Mouse (Mus musculus) cortical plate, adult 2 months (tissue): ENCODE measurements at regions not wholly inside any gene's neighbourhood (a gene's known extent, or its start where the extent isn't known, plus 50 kb on each side); places are given as distances from the start of the nearest gene placed in this dataset.

Experiments
- H3K27ac ChIP-seq: fragments of 200-500 bp; 2 replicates; pipeline ENCODE4 v1.5.1; 2012; ENCODE audit warnings: low read length, control low read depth, inconsistent platforms; ENCODE audit not compliant: insufficient read depth
- H3K4me1 ChIP-seq: fragments of 200-500 bp; 2 replicates; pipeline ENCODE4 v1.6.1; 2011; ENCODE audit warnings: low read length; ENCODE audit not compliant: control insufficient read depth, insufficient read depth
- H3K4me3 ChIP-seq: fragments of 200-500 bp; 2 replicates; pipeline ENCODE4 v1.5.1; 2011; ENCODE audit warnings: mild to moderate bottlenecking, low read length, control low read depth; ENCODE audit not compliant: insufficient read depth
- CTCF ChIP-seq: fragments of 200-500 bp; IDR thresholded peaks from 2 replicates; pipeline ENCODE4 v1.5.1; 2011; ENCODE audit warnings: mild to moderate bottlenecking, control low read depth, low read length; ENCODE audit not compliant: insufficient read depth; ENCODE audit errors: extremely low read depth
- POLR2A ChIP-seq: fragments of 200-500 bp; IDR thresholded peaks from 2 replicates; pipeline ENCODE4 v1.6.1; 2011; ENCODE audit warnings: mild to moderate bottlenecking, low read length, control low read depth; ENCODE audit not compliant: insufficient read depth; ENCODE audit errors: extremely low read depth

DNA sequence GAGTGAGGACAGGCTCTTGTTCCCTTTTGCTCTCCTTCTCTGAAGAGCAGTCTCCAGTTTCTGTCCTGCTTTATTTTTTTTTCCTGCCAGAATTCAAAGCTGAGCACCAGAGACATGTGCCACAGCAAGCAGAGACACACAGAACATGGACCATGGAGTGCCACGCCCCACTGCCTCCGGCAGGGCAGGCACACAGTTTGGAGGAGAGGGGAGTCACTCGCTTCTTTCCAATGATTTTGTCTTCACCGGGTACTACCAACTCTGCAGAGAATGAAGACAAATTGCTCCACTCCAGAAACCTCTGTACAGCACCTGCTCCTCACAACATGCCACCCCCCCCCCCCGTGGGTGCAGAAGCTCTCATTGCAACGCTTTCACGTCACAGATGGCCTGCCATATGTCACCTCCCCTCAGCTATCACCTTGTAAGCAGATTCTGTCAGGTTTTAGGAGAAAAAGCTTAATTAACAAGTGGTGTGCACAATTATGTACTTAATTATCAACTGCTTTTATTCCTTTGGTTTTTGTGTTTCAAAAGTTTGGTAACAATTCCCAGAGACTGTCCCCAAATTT is 110.6 kb upstream of the Lemd2 start:
- H3K4me1 ChIP-seq: no peaks in the 10 kb centered on the region
- H3K4me3 ChIP-seq: no peak overlapping the region

DNA sequence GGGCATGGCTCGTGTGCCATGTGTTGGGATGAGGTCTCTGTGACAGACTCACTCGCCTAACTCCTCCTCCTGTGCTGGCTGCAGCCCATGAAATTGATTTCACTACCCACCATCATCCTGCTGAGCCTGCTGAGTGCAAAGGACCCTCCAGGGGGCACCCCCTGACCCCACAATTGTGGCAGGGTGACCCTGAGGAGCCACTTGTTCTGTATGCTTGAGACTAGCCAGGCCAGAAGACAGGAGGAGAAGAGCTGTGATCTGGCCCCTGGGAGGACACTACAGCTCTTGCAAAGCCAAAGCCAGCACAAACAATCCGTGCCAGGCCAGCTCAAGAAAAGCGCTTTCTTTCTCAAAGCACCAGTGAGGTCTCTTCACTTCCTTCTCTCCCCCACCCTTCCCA is 104.7 kb upstream of the Lemd2 start:
- Histone ChIP-seq H3K4me3 (no peak overlapping the region), H3K27ac (no peak overlapping the region), H3K4me1 (no peaks in the 10 kb centered on the region)
- TF ChIP-seq POLR2A (no peak), CTCF (no peak)

More for the DNA sequence above, 110.6 kb upstream of the Lemd2 start:
- no peak overlapping the region for H3K27ac ChIP-seq
- TF ChIP-seq CTCF (no peak), POLR2A (no peak)

DNA sequence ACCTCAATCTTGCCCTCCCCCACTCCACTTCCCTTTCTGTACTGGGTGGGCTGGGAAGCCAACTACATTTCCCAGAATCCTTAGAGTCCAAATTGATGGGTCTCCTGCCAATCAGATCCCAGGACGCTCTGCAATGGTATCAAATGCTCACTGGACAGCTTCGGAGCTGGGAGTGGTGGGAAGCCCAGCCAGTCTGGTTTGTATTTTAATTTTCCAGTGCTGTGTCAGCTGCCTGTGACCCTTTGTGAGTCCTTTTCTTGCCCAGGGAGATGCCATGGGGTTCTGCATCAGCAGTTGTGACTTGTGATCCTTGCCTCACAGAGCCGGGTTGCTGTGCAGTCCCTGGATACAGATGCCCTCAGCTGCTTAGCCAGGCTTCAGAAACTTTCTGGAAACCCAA is 100.6 kb upstream of the Lemd2 start:
- Histone ChIP-seq H3K4me1 (no peaks in the 10 kb centered on the region), H3K27ac (no peak overlapping the region), H3K4me3 (no peak overlapping the region)
- TF ChIP-seq CTCF (no peak), POLR2A (no peak)

DNA sequence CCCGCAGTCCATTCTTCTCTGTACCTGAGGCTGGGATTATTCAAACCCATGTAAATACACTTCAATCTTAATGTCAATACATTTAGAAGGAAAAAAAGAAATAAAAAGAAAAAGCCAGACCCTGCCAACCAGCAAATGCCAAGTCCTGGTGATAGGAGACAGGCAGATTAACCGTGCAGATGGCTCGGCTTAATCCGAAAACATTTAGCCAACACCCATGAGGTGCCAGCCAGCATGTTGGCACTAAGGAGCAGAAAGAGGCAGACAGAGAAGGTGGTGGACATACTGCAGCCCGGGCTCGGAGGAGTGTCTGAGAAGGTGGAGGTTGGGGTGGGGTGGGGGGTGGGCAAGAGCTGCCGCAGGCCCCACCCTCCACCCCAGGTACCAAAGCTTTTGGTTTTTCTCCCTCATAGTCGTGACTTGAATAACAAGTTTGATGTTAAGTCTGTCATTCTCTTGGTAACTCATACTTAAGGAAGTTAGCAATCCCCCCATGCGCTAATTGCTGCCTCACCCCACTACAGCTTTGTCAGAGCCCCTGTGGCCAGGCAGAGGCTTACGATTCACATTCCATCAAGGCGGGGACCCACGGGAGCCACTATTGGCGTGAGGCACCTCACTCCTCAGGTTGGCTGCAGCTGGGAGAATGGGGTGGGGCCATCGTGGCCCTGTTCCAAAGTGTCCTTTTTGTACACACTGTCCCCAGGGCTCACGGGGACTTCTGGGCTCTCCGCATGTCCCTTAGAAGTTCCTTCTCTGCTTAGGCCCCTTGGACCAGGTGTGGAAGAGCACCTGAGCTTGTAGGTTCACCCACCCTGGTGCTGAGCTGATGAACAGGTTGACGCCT is 99.6 kb upstream of the Lemd2 start:
- Histone ChIP-seq H3K4me3 (no peak overlapping the region), H3K4me1 (no peaks in the 10 kb centered on the region), H3K27ac (no peak overlapping the region)
- TF ChIP-seq CTCF (no peak), POLR2A (no peak)

DNA sequence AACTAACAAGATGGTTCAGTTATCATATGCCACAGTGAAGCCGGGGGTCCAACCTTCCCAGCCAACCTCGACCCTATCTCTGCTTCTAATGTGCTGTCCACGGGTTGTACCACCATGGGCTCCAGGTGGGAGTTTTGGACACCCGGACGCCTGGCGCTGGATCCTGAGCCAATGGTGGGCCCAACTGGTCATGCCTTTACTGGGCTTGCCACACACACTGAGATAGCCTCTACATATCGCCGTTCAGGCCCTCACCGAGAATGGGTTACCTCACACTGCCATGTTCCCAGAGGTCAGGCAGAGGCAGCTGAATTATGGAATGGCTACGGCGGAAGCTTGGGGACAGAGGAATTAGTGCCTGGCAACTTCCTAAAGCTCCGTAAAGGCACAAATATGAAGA is 98.8 kb upstream of the Lemd2 start:
- no peak overlapping the region for H3K27ac ChIP-seq
- H3K4me1 ChIP-seq: no peaks in the 10 kb centered on the region
- TF ChIP-seq CTCF (no peak), POLR2A (no peak)
- no peak overlapping the region for H3K4me3 ChIP-seq

DNA sequence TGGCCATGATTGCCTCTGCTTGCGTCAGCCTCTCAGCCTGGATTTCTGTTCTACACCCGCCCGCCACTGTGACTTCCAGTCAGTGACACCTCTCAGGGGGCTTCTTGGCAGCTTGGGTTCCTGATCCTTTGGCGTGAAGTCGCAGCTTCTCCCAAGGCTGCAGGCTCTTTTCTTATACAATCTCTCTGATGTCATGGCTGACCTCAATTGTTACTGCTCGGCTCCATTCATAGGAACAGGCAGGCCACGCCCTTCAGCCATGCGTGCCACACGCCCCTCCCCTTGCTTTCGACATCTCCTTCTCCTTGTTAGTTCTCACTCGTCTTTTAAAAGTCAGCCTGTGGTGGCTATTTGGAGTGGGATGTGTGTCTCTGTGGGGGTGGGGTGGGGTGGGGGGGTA is 97.1 kb upstream of the Lemd2 start:
- TF ChIP-seq CTCF: no peak
- TF ChIP-seq POLR2A: no peak
- Histone ChIP-seq H3K4me1 (no peaks in the 10 kb centered on the region), H3K4me3 (no peak overlapping the region), H3K27ac (no peak overlapping the region)

DNA sequence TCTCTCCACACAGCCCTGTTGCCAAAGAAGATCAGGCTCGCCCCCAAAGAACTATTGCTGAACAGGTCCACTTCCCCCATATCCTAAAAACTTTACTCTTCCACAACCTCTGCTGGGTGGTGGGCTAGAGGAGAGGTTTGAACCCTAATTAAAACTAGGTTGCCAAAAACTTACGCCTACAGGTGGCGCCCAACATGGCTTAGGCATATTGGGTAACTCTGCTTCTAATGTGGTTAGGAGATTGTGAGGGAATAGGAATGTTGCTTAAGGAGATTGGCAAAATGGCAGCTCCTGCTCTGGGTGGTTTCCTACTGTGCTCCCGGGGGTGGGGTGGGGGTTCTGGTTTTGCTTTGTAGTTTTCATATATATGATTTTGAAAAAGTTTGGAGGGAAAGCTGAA is 95.0 kb upstream of the Lemd2 start:
- no peak overlapping the region for H3K4me3 ChIP-seq
- TF ChIP-seq CTCF (no peak), POLR2A (no peak)
- H3K4me1 ChIP-seq: no peaks in the 10 kb centered on the region
- H3K27ac ChIP-seq: no peak overlapping the region

DNA sequence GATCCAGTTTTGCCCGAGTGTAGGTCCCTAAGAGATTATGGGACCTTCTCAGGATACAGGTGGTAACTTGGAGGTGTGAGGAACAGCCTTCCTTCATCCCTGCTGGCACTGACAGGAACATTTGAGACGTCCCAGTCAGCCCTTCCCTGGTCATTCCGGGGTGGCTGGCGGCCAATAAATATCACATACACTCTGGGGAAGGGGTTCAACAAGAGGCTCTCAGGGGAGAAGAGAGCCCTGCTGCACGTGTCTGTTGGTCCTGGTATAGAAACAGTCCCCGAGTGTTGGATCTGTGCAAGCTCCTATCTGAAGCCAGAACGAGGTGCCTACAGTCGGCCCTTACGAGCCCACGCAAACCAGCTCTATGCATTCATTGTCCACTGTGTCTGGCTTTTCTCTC is 94.1 kb upstream of the Lemd2 start:
- H3K4me1 ChIP-seq: no peaks in the 10 kb centered on the region
- no peak for TF ChIP-seq POLR2A
- TF ChIP-seq CTCF: no peak
- no peak overlapping the region for H3K4me3 ChIP-seq
- no peak overlapping the region for H3K27ac ChIP-seq

DNA sequence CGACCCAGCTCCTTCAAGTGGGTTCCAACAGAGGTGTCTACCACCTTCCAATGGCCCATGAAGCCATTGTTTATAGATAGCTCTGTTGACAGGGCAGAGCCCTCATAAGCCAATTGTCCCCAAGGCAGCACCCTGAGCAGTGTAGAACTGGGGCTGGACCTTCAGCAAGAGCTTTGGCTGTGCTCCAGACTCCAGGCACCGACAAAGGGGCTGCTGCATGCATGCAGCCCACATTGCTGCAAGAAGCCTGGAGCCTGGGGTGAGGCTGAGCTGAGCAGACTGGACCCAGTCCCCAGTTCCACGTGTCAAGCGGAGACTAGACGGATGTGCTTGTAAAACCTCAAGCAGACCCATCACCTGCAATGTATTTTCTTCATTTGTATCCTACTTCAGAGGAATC is 91.9 kb upstream of the Lemd2 start:
- H3K27ac ChIP-seq: no peak overlapping the region
- no peak overlapping the region for H3K4me3 ChIP-seq
- H3K4me1 ChIP-seq: no peaks in the 10 kb centered on the region
- no peak for TF ChIP-seq POLR2A
- no peak for TF ChIP-seq CTCF

DNA sequence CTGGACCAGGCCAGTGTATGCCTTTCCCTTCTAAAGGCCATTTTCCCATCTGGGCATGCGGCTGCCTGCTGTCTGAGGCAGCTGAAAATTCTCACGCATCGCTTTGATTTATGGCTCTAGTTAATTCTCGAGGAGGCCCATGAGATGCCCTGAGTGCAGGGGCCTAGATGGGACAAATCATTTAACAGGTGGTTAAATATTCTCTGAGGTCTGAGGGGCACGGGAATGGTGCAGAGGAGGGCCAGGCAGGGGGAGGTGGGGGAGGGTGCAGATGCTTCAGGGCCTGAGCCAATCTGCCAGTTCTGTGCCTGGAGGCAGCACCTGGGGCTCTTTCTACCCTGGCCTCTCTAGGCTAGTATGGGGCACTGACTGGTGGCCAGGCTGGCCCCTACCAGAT is 89.9 kb upstream of the Lemd2 start:
- no peak overlapping the region for H3K27ac ChIP-seq

More for the DNA sequence above, 89.9 kb upstream of the Lemd2 start:
- TF ChIP-seq CTCF (no peak), POLR2A (no peak)
- H3K4me3 ChIP-seq: no peak overlapping the region
- H3K4me1 ChIP-seq: no peaks in the 10 kb centered on the region
